Mouse (Mus musculus) kidney, embryonic 16.5 days (tissue): ENCODE data around the gene 3830406C13Rik. TPM values are rescaled to one million over a fixed set of nuclear protein-coding genes. Genes with fewer than 3 reads are reported as not detected.

Experiments used
- ATAC-seq: fragments of 200-750 bp; cut with Nextera tagmentation; 2 replicates; pipeline ENCODE4 v1.8.0; 2017; ENCODE audit warnings: moderate TSS enrichment; ENCODE audit not compliant: low FRiP score, low TSS enrichment
- H3K27ac ChIP-seq: fragments of 300-500 bp; sonication (generic); 2 replicates; pipeline ENCODE4 v1.5.1; 2014; ENCODE audit warnings: low read length
- H3K27me3 ChIP-seq: fragments of 300-500 bp; sonication (generic); 2 replicates; pipeline ENCODE4 v1.6.1; 2014; ENCODE audit warnings: low read length, control low read depth, mixed read lengths; ENCODE audit not compliant: insufficient read depth
- H3K36me3 ChIP-seq: fragments of 300-500 bp; sonication (generic); 2 replicates; pipeline ENCODE4 v1.6.1; 2014; ENCODE audit warnings: low read length, control low read depth, mixed read lengths; ENCODE audit not compliant: insufficient read depth
- H3K4me1 ChIP-seq: fragments of 300-500 bp; sonication (generic); 2 replicates; pipeline ENCODE4 v1.6.1; 2014; ENCODE audit warnings: low read length, control low read depth, mixed read lengths; ENCODE audit not compliant: insufficient read depth
- H3K4me2 ChIP-seq: fragments of 300-500 bp; sonication (generic); replicated peaks from 2 replicates; pipeline ENCODE4 v1.6.1; 2014; ENCODE audit warnings: low read depth, low read length
- H3K4me3 ChIP-seq: fragments of 300-500 bp; sonication (generic); 2 replicates; pipeline ENCODE4 v1.5.1; 2014; ENCODE audit warnings: mild to moderate bottlenecking, low read length
- H3K9ac ChIP-seq: fragments of 300-500 bp; sonication (generic); replicated peaks from 2 replicates; pipeline ENCODE4 v1.6.1; 2014; ENCODE audit warnings: low read length
- H3K9me3 ChIP-seq: fragments of 300-500 bp; sonication (generic); 2 replicates; pipeline ENCODE4 v1.6.1; 2016; ENCODE audit warnings: low read length, control low read depth
- WGBS: fragments of 180-500 bp; shearing (Covaris S2); extraction: QIAGEN DNeasy Blood & Tissue Kit; methylation state at CpG from one replicate; pipeline ENCODE4 v1.1.7; 2014; 5-methylcytosine and 5-hydroxymethylcytosine counted together
- polyA plus RNA-seq: library from polyadenylated mRNA; unstranded; fragments of >200 nt; fragmentation: Nextera tagmentation; extraction: Ambion mirVana; gene quantifications from 2 replicates; pipeline ENCODE4 v1.2.1, GENCODE M21; 2015

The 3830406C13Rik gene
- polyA plus RNA-seq, 1 experiment from 2014 or later: 46.1 TPM

DNA sequence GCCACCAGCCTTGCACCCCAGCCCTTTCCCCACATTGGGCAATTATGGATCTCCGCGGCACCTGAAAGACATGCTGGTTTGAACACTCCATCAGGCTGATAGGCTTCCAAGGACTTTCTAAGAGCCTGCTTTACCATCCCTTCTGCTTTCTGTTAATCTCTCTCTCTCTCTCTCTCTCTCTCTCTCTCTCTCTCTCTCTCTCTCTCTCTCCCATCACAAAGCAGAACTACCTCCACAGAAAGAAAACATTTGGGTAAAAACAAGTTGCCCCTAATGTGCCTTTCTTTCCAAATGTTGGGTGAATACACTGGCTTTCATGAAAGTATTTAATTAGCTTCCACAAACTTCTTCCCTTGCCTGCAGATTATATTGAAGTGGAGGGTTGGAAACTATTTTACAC is 64.1 kb downstream of the 3830406C13Rik start, which contains the start of gene Fezf2:
Gene Fezf2 (minus strand): TSS at position 101 of the 400 bp plus-strand sequence.
- WGBS: 0% methylated on average over 2 of the region's 2 CpGs
- Histone ChIP-seq H3K27me3 (peaks cover 96% of the 10 kb centered on the region), H3K9ac (no peak within 1 kb of the TSS), H3K27ac (no peak within 1 kb of the TSS), H3K36me3 (no peaks in the 10 kb centered on the region), H3K4me3 (no peak within 1 kb of the TSS), H3K4me1 (peaks cover 18% of the 10 kb centered on the region), H3K9me3 (no peaks in the 10 kb centered on the region), H3K4me2 (no peak within 1 kb of the TSS)
- ATAC-seq: no peak

DNA sequence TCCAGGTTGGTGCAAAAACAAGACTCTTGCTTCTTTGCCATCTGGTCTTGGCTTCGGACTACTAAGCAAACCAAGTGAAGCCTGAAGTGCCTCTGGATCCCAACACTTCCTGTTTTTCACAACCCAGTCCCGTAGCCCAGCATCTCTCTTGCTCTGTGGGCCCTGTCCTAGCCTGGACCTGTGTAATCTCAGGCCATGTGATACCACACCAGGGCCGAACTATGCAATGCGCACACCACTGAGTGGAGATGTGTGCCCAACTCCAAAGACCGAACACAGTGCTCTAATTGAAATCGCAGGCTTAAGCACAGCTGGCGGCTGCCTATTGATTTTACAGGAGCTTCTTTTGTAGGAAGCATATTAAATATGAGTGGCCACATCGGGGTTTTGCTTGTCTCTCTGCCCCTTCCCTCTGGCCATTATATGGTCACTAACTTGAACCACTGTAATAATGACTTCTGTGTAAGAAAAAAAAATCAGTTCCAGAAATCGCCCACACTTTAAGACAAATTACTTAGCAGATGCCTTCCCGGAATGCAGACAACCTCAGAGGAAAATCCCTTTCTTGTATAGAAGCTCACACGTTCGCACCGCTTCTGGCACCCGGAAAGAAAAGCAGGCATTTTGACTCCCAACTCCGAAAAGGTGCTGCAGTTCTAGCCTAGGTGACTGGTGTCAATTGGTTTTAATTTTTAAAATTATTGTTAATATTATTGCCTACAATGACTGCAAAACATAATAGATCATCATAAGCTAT is 65.5 kb downstream of the 3830406C13Rik start:
- Histone ChIP-seq H3K9me3 (no peaks in the 10 kb centered on the region), H3K36me3 (no peaks in the 10 kb centered on the region), H3K27ac (no peak overlapping the region), H3K9ac (no peak overlapping the region), H3K4me2 (no peak overlapping the region), H3K27me3 (peaks cover 94% of the 10 kb centered on the region), H3K4me3 (no peak overlapping the region), H3K4me1 (peaks cover 16% of the 10 kb centered on the region)
- WGBS: 8% methylated on average over 15 of the region's 15 CpGs
- no peak for ATAC-seq

DNA sequence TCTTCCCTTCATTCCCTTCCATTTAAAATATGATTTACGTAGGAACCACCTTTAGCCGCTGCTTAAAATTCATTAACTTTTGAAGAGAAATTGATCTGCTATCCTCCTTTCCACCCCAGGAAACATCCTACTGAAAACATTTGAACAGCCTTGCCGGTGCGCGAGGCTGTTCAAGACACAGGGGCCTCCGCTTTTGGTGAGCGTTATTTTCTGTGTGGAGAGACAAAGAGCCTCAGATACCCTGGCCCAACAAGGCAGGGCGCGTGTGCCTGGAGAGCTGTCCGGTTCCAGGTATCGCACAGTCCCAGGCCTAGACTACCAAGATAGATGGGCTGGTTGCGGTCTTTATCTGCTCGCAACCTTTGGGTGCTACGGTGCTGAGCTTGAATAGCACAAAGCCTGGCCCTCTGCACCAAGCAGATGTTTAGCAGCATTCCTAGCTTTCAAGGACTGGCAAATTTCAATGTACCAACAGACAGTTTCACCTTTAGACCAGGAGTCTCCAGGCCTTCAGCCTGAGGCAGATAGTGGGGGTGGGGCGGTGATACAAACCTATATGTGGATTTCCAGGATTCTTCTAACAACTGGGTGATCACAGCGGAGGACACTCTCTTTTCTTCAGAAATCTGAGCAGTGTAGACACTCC is 66.4 kb downstream of the 3830406C13Rik start:
- peaks cover 90% of the 10 kb centered on the region for H3K27me3 ChIP-seq
- WGBS: 6% methylated on average over 16 of the region's 16 CpGs
- no peaks in the 10 kb centered on the region for H3K36me3 ChIP-seq

More for the DNA sequence above, 66.4 kb downstream of the 3830406C13Rik start:
- Histone ChIP-seq H3K27ac (no peak overlapping the region), H3K9ac (no peak overlapping the region), H3K4me3 (no peak overlapping the region), H3K9me3 (no peaks in the 10 kb centered on the region), H3K4me1 (peaks cover 7% of the 10 kb centered on the region; the same call in 1 of the 2 replicates), H3K4me2 (no peak overlapping the region)
- peak; percentile 31; the same call in 1 of the 2 replicates for ATAC-seq

Other genes starting within 250 kb of the 3830406C13Rik start
- 0.24 TPM in 1 of 2 replicates, not detected in the other for gene Gm49355, start 197 bp upstream of the 3830406C13Rik start, polyA plus RNA-seq
- gene Fezf2, start 64.0 kb downstream of the 3830406C13Rik start, polyA plus RNA-seq: not detected in 2 replicates